Mouse (Mus musculus) liver, adult 2 months (tissue): ENCODE results near the gene Glb1l2.

Experiments
- CTCF ChIP-seq: fragments of 200-500 bp; IDR thresholded peaks from 2 replicates; pipeline ENCODE4 v1.5.1; 2011; ENCODE audit warnings: low read depth, low read length, control low read depth
- POLR2A ChIP-seq: fragments of 200-500 bp; IDR thresholded peaks from 2 replicates; pipeline ENCODE4 v1.6.1; 2011; ENCODE audit warnings: low read length, control low read depth; ENCODE audit not compliant: insufficient read depth; ENCODE audit errors: extremely low read depth

DNA sequence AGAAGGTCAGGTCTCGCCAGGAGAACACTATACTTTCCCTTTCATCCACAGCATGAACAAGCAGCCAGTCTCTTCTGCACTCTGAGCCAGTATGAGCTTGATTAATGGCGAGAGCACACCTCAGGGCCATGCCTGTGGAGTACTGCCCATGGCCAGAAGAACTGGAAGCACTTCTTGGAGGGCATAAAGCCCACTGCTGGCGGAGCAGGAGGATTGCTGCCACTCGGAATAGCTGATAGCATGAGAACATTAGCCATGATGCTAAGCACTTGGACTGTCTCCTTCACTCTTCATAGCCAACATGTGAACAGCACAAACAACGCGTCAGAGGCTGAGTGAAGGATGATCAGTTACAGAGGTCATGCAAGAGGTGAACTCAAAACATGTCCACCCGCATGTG lies 27.8 kb downstream of the Glb1l2 start:
- TF ChIP-seq CTCF (no peak), POLR2A (no peak)
